ENCODE assay signal across 9 mouse cellular contexts in genomic region chr11:79533950-79534690, GRCm38 (mm10). TPM values are rescaled to one million over a fixed set of nuclear protein-coding genes. Genes with fewer than 3 reads are reported as not detected.
DNase-seq lines count a peak whose midpoint lies in the region; ATAC-seq lines count a peak whose summit lies in the region.
"Had no signal": no experiment of that assay in that cellular context is flagged by ENCODE, and none has a peak within 500 bp of the region (broad histone marks: within the 10 kb centered on the region; RNA-seq: fewer than 3 reads in every experiment).

No protein-coding gene starts in this region.

- WGBS in limb, embryonic 13.5 days, result 84% methylated on average over 8 of the region's 8 CpGs
- 93% methylated on average over 8 of the region's 8 CpGs for WGBS in limb, embryonic 10.5 days
- 85% methylated on average over 8 of the region's 8 CpGs for WGBS in midbrain, embryonic 12.5 days

- peak overlapping the region; percentile 52 for H3K27ac ChIP-seq in limb, embryonic 13.5 days
- no peak overlapping the region for H3K27ac ChIP-seq in limb, embryonic 10.5 days
- peak overlapping the region; percentile 56; the same call in 1 of the 2 replicates for H3K27ac ChIP-seq in midbrain, embryonic 12.5 days (replicated peaks)
- H3K27ac ChIP-seq: limb, embryonic 12.5 days had no signal

- peak; percentile 36 for DNase-seq in adrenal gland, adult 2 months
- DNase-seq in adrenal gland, adult 8-10 months, result no peak
- no peak for DNase-seq in limb, embryonic 10.5 days (ENCODE audit: low spot score)
- DNase-seq in gastrocnemius, postnatal 4 days (ENCODE audit: low spot score in 2 of 2), result peak; percentile 31 to 69
- DNase-seq in left cerebral cortex, postnatal 36 days (ENCODE audit: low spot score in 2 of 2), result no peak
- DNase-seq in frontal cortex, postnatal 10 days (ENCODE audit: low spot score in 2 of 2), result no peak

- no peak for ATAC-seq in limb, embryonic 13.5 days (ENCODE audit: low FRiP score, low read depth)
- no peak for ATAC-seq in midbrain, embryonic 12.5 days (ENCODE audit: low FRiP score, low read depth)

- H3K27me3 ChIP-seq in limb, embryonic 13.5 days, result no peaks in the 10 kb centered on the region
- no peaks in the 10 kb centered on the region for H3K27me3 ChIP-seq in limb, embryonic 10.5 days (ENCODE audit: low read depth, poor library complexity, severe bottlenecking)
- H3K27me3 ChIP-seq in midbrain, embryonic 12.5 days, result no peaks in the 10 kb centered on the region
- H3K27me3 ChIP-seq: limb, embryonic 12.5 days had no signal

- H3K4me2 ChIP-seq in limb, embryonic 13.5 days (replicated peaks), result no peak overlapping the region
- no peak overlapping the region for H3K4me2 ChIP-seq in midbrain, embryonic 12.5 days (replicated peaks)
- H3K4me2 ChIP-seq: limb, embryonic 12.5 days had no signal

- H3K9ac ChIP-seq in limb, embryonic 13.5 days, result no peak overlapping the region
- H3K9ac ChIP-seq in midbrain, embryonic 12.5 days (replicated peaks), result no peak overlapping the region
- H3K9ac ChIP-seq: limb, embryonic 12.5 days had no signal

- no peak overlapping the region for H3K4me3 ChIP-seq in limb, embryonic 13.5 days
- H3K4me3 ChIP-seq in limb, embryonic 10.5 days, result no peak overlapping the region
- H3K4me3 ChIP-seq in midbrain, embryonic 12.5 days, result no peak overlapping the region
- H3K4me3 ChIP-seq: limb, embryonic 12.5 days had no signal

- H3K9me3 ChIP-seq in limb, embryonic 13.5 days, result no peaks in the 10 kb centered on the region
- no peaks in the 10 kb centered on the region for H3K9me3 ChIP-seq in limb, embryonic 10.5 days (replicated peaks)
- H3K9me3 ChIP-seq in midbrain, embryonic 12.5 days, result no peaks in the 10 kb centered on the region
- H3K9me3 ChIP-seq: limb, embryonic 12.5 days had no signal

- H3K36me3 ChIP-seq in limb, embryonic 13.5 days, result peaks cover 56% of the 10 kb centered on the region
- peaks cover 58% of the 10 kb centered on the region for H3K36me3 ChIP-seq in limb, embryonic 10.5 days
- peaks cover 18% of the 10 kb centered on the region; the same call in 1 of the 2 replicates for H3K36me3 ChIP-seq in midbrain, embryonic 12.5 days

- intact Hi-C loops in left cerebral cortex, postnatal 36 days (cut with DNase I), result no loop called here

- H3K4me1 ChIP-seq in limb, embryonic 13.5 days, result peaks cover 6% of the 10 kb centered on the region
- no peaks in the 10 kb centered on the region for H3K4me1 ChIP-seq in limb, embryonic 10.5 days
- peaks cover 8% of the 10 kb centered on the region; the same call in 1 of the 2 replicates for H3K4me1 ChIP-seq in midbrain, embryonic 12.5 days
- H3K4me1 ChIP-seq: limb, embryonic 12.5 days had no signal

RNA-seq across cellular contexts. Expression of gene Evi2a, which starts 3.7 kb away (rescaled TPM):
- total RNA-seq in adrenal gland, adult 2 months (2021), result 1 to 10 TPM; 1.7 to 4.1 TPM
- 2.4 and 2.7 TPM in 2 replicates for polyA plus RNA-seq in adrenal gland, adult 2 months (2012; rRNA removed)
- total RNA-seq in adrenal gland, adult 8-10 months (2022), result 1 to 10 TPM; 3.2 to 7.0 (median 4.9) TPM
- polyA plus RNA-seq in limb, embryonic 13.5 days (2015; fragmentation: Nextera tagmentation; extraction: Ambion mirVana), result 4.0 and 4.1 TPM in 2 replicates
- 2.0 and 2.2 TPM in 2 replicates for polyA plus RNA-seq in limb, embryonic 10.5 days (2016; fragmentation: Nextera tagmentation; extraction: Ambion mirVana)
- 1 to 10 TPM; 4.7 to 6.0 TPM for total RNA-seq in gastrocnemius, postnatal 4 days (2021)
- 2.8 and 3.9 TPM in 2 replicates for polyA plus RNA-seq in midbrain, embryonic 12.5 days (2016; fragmentation: Nextera tagmentation; extraction: Ambion mirVana)
- 10 to 100 TPM; 13.6 to 18.8 TPM for total RNA-seq in left cerebral cortex, postnatal 36 days (2021)

RNA-seq across cellular contexts. Expression of gene Evi2, which starts 3.7 kb away (rescaled TPM):
- total RNA-seq in adrenal gland, adult 2 months (2021), result under 1 TPM; 0.17 to 0.24 TPM
- polyA plus RNA-seq in adrenal gland, adult 2 months (2012; rRNA removed), result 0.12 and 0.32 TPM in 2 replicates
- total RNA-seq in adrenal gland, adult 8-10 months (2022), result under 1 TPM; 0.12 to 0.35 (median 0.21) TPM
- polyA plus RNA-seq in limb, embryonic 13.5 days (2015; fragmentation: Nextera tagmentation; extraction: Ambion mirVana), result 0.84 and 0.99 TPM in 2 replicates
- 0.82 and 1.1 TPM in 2 replicates for polyA plus RNA-seq in limb, embryonic 10.5 days (2016; fragmentation: Nextera tagmentation; extraction: Ambion mirVana)
- under 1 TPM; 0.20 to 0.31 TPM for total RNA-seq in gastrocnemius, postnatal 4 days (2021)
- 1.3 and 1.6 TPM in 2 replicates for polyA plus RNA-seq in midbrain, embryonic 12.5 days (2016; fragmentation: Nextera tagmentation; extraction: Ambion mirVana)
- total RNA-seq in left cerebral cortex, postnatal 36 days (2021), result not detected

RNA-seq across cellular contexts. Expression of gene Evi2b, which starts 10.6 kb away (rescaled TPM):
- total RNA-seq in adrenal gland, adult 2 months (2021), result 1 to 10 TPM in 1 of 2 experiments, under 1 TPM in 1; 0.84 to 2.1 TPM
- polyA plus RNA-seq in adrenal gland, adult 2 months (2012; rRNA removed), result 1.7 and 2.2 TPM in 2 replicates
- total RNA-seq in adrenal gland, adult 8-10 months (2022), result 1 to 10 TPM in 3 of 4 experiments, under 1 TPM in 1; 0.94 to 5.3 (median 3.7) TPM
- polyA plus RNA-seq in limb, embryonic 13.5 days (2015; fragmentation: Nextera tagmentation; extraction: Ambion mirVana), result 0.29 and 0.68 TPM in 2 replicates
- polyA plus RNA-seq in limb, embryonic 10.5 days (2016; fragmentation: Nextera tagmentation; extraction: Ambion mirVana), result 0.11 and 0.16 TPM in 2 replicates
- total RNA-seq in gastrocnemius, postnatal 4 days (2021), result 1 to 10 TPM; 1.6 to 1.7 TPM
- polyA plus RNA-seq in midbrain, embryonic 12.5 days (2016; fragmentation: Nextera tagmentation; extraction: Ambion mirVana), result 0.14 TPM in 1 of 2 replicates, not detected in the other
- total RNA-seq in left cerebral cortex, postnatal 36 days (2021), result under 1 TPM; 0.32 to 0.63 TPM

RNA-seq across cellular contexts. Expression of gene Omg, which starts 30.2 kb away (rescaled TPM):
- total RNA-seq in adrenal gland, adult 2 months (2021), result 10 to 100 TPM in 1 of 2 experiments, 1 to 10 TPM in 1; 8.2 to 10.6 TPM
- polyA plus RNA-seq in adrenal gland, adult 2 months (2012; rRNA removed), result 0.38 and 0.59 TPM in 2 replicates
- total RNA-seq in adrenal gland, adult 8-10 months (2022), result 10 to 100 TPM in 1 of 4 experiments, 1 to 10 TPM in 3; 6.7 to 12.9 (median 8.5) TPM
- 0.19 and 0.28 TPM in 2 replicates for polyA plus RNA-seq in limb, embryonic 13.5 days (2015; fragmentation: Nextera tagmentation; extraction: Ambion mirVana)
- polyA plus RNA-seq in limb, embryonic 10.5 days (2016; fragmentation: Nextera tagmentation; extraction: Ambion mirVana), result 0.08 and 0.34 TPM in 2 replicates
- total RNA-seq in gastrocnemius, postnatal 4 days (2021), result not detected
- 1.7 and 2.1 TPM in 2 replicates for polyA plus RNA-seq in midbrain, embryonic 12.5 days (2016; fragmentation: Nextera tagmentation; extraction: Ambion mirVana)
- 100 to 1,000 TPM; 113 to 132 TPM for total RNA-seq in left cerebral cortex, postnatal 36 days (2021)

RNA-seq across cellular contexts. Expression of gene Rab11fip4, which starts 56.9 kb away (rescaled TPM):
- total RNA-seq in adrenal gland, adult 2 months (2021), result 1 to 10 TPM; 1.8 to 7.2 TPM
- polyA plus RNA-seq in adrenal gland, adult 2 months (2012; rRNA removed), result 2.7 and 4.0 TPM in 2 replicates
- 10 to 100 TPM in 2 of 4 experiments, 1 to 10 TPM in 2; 4.7 to 20.6 (median 10.4) TPM for total RNA-seq in adrenal gland, adult 8-10 months (2022)
- polyA plus RNA-seq in limb, embryonic 13.5 days (2015; fragmentation: Nextera tagmentation; extraction: Ambion mirVana), result 10.7 and 12.4 TPM in 2 replicates
- 9.5 and 13.4 TPM in 2 replicates for polyA plus RNA-seq in limb, embryonic 10.5 days (2016; fragmentation: Nextera tagmentation; extraction: Ambion mirVana)
- total RNA-seq in gastrocnemius, postnatal 4 days (2021), result under 1 TPM; 0.83 to 0.86 TPM
- 20.6 and 26.8 TPM in 2 replicates for polyA plus RNA-seq in midbrain, embryonic 12.5 days (2016; fragmentation: Nextera tagmentation; extraction: Ambion mirVana)
- total RNA-seq in left cerebral cortex, postnatal 36 days (2021), result 100 to 1,000 TPM; 247 to 269 TPM

Comparison
In these comparisons a context has a peak if more than half of its experiments do, and no peak if none do; other contexts are left out.
1. DNase-seq: peak in adrenal gland, adult 2 months (single experiment) and gastrocnemius, postnatal 4 days (2 of 2); none in adrenal gland, adult 8-10 months (single experiment), limb, embryonic 10.5 days (single experiment), left cerebral cortex, postnatal 36 days (0 of 2) and frontal cortex, postnatal 10 days (0 of 2).